Mouse (Mus musculus) natural killer cell, adult 2 months (primary cell): Measurements from ENCODE around the gene Slc19a3.

ENCODE experiments used
- DNase-seq, 2 experiments: peaks; one replicate each; pipeline ENCODE4 v3.0.0; 2022; ENCODE audit warnings: low spot score in 2 of 2

Gene Slc19a3

GRCm38 (mm10) chr1:83038109-83038672, at the start of gene Slc19a3:
TSS of gene Slc19a3 (minus strand) at chr1:83038448.
- DNase-seq, result no peak

- no peak for DNase-seq
Measured at GRCm38 (mm10) chr1:83084790-83085189, 46.5 kb upstream of the Slc19a3 start.

GRCm38 (mm10) chr1:83077016-83077415, 38.8 kb upstream of the Slc19a3 start:
- DNase-seq, result no peak

GRCm38 (mm10) chr1:83076190-83076917, 38.1 kb upstream of the Slc19a3 start:
- DNase-seq, result peak in 1 of 2 experiments; percentile 1

- no peak for DNase-seq
Measured at GRCm38 (mm10) chr1:83075526-83076189, 37.4 kb upstream of the Slc19a3 start.

- DNase-seq, result no peak
Measured at GRCm38 (mm10) chr1:83067205-83067604, 29.0 kb upstream of the Slc19a3 start.

- DNase-seq, result no peak
Measured at GRCm38 (mm10) chr1:83066577-83066976, 28.3 kb upstream of the Slc19a3 start.

GRCm38 (mm10) chr1:83064851-83065250, 26.6 kb upstream of the Slc19a3 start:
- no peak for DNase-seq

GRCm38 (mm10) chr1:83060643-83061042, 22.4 kb upstream of the Slc19a3 start, which contains the start of gene Krtap28-13:
TSS of gene Krtap28-13 (plus strand) at chr1:83060930.
- no peak for DNase-seq

- DNase-seq, result no peak
Measured at GRCm38 (mm10) chr1:83059278-83059677, 21.0 kb upstream of the Slc19a3 start, which contains the start of gene A030005K14Rik. TSS of gene A030005K14Rik (minus strand) at chr1:83059378.

- DNase-seq, result no peak
Measured at GRCm38 (mm10) chr1:83058481-83058880, 20.2 kb upstream of the Slc19a3 start.

- DNase-seq, result no peak
Measured at GRCm38 (mm10) chr1:83044882-83045427, 6.7 kb upstream of the Slc19a3 start, which contains the start of gene Gm47969. TSS of gene Gm47969 (plus strand) at chr1:83044932.

GRCm38 (mm10) chr1:83042380-83042779, 4.1 kb upstream of the Slc19a3 start, which contains the start of gene Krtap28-10:
TSS of gene Krtap28-10 (minus strand) at chr1:83042480.
- DNase-seq, result no peak

- DNase-seq, result no peak
Measured at GRCm38 (mm10) chr1:83039080-83039479, 832 bp upstream of the Slc19a3 start.

GRCm38 (mm10) chr1:83036892-83037667, 1.2 kb downstream of the Slc19a3 start:
- no peak for DNase-seq

GRCm38 (mm10) chr1:83034509-83034908, 3.7 kb downstream of the Slc19a3 start:
- no peak for DNase-seq

GRCm38 (mm10) chr1:83032508-83032907, 5.7 kb downstream of the Slc19a3 start:
- no peak for DNase-seq

- no peak for DNase-seq
Measured at GRCm38 (mm10) chr1:83031950-83032349, 6.3 kb downstream of the Slc19a3 start.

- DNase-seq, result no peak
Measured at GRCm38 (mm10) chr1:83016556-83016955, 21.7 kb downstream of the Slc19a3 start.

GRCm38 (mm10) chr1:83015329-83015879, 22.8 kb downstream of the Slc19a3 start:
- no peak for DNase-seq

- no peak for DNase-seq
Measured at GRCm38 (mm10) chr1:83014477-83014876, 23.8 kb downstream of the Slc19a3 start.
